Mouse (Mus musculus): Measurements from ENCODE around the gene Klc4. TPM values are rescaled to one million over a fixed set of nuclear protein-coding genes. Genes with fewer than 3 reads are reported as not detected.
A peak's percentile ranks its signal among the peaks of the same experiment; 100 is the strongest.

The Klc4 gene
- polyA plus RNA-seq, 1 experiment = 62.8 TPM

DNA sequence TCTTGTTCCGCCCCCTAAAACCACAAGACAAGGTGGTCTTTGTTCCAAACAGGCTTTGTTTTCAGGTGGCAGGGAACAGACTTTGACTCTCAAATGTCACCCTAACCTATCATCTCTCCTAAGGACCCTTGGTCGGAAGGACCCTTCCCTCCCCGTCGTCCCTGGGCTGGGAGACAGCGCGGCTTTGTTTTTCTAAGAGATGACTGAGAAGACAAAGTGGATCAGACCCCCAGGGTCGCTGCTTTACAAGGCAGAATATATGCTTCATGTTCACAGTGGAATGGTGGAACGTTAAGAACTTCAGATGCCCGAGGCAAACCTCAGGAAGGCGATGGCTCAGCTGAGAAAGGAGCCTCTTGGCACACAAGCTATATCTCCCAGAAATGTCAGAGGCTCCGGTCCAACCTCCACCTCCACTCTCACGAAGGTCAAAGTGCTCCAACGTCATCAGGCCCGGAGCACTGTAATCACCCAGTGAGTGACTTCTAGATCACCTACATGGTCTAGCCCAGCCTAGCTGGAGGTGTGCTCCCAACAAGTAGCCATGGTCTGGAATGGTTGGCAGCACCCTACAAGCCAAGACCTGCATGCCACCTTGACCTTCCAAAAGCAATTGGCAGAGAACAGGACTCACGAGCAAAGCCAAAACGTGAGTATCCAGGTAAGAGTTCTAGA, 26.0 kb downstream of the Klc4 start:
- no peak for DNase-seq
- WGBS = 60% methylated on average over 16 of the region's 16 CpGs
- TF ChIP-seq CTCF (conservative IDR thresholded peaks at IDR 0.05; ENCODE audit: insufficient read depth, insufficient read length, low read depth, low read length) = no peak
- no peak for TF ChIP-seq POLR2A (IDR thresholded peaks at IDR 0.05; ENCODE audit: low read depth, low read length)
- H3K27ac ChIP-seq (ENCODE audit: insufficient read depth, low read depth, low read length) = no peak overlapping the region
- no peaks in the 10 kb centered on the region for H3K27me3 ChIP-seq (replicated peaks; ENCODE audit: control insufficient read depth, insufficient read depth, low read length)
- no peaks in the 10 kb centered on the region for H3K36me3 ChIP-seq (ENCODE audit: control insufficient read depth, insufficient read depth, low read length)
- no peaks in the 10 kb centered on the region for H3K4me1 ChIP-seq (ENCODE audit: control insufficient read depth, insufficient read depth, low read length)
- H3K4me3 ChIP-seq (ENCODE audit: insufficient read depth, low read depth, low read length) = no peak overlapping the region

DNA sequence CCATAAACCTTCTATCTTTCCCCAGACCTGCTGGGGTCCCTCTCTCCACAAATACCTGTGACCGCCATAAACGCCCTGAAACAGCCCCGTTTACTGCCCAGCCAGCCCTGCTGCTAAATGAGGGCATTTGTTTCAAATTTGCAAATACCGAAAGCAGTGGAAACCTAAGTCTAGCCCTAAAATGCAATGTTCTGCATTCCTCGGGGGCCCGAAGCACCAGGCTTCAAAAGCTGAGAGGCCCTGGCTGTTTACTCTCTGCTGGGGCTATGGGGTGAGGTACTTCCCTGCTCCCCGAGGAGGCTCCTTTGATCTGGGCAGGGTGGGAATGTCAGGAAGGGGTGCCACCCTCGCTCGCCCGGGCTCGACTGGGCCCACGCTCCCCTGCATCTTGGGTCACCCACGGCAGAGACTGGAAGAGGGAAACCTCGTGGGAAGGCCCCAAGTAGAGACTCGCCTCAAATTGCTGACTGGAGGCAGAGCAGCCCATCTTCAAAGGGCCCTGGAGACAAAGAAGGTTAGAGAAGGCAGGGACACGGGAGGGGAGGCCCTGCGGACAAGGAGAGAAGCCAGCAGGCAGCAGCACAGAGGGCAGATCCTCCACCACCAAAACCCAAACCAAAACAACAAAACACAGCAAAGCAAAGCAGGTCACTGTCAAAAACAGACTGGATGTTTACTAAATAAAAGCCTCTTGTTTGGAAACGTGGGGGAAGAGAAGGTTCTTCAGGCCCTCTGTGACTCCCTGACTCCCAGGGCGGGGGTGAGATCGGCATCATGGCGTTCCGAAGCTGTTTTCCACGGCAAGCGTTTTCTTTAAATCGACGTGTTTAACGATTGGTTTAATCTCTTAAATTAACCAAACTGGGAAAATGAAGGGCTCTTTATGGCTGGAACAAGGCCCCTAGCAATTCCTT, 26.8 kb downstream of the Klc4 start:
- Histone ChIP-seq H3K27ac (ENCODE audit: insufficient read depth, low read depth, low read length) (peak overlapping the region; percentile 11; the same call in 1 of the 2 replicates), H3K27me3 (replicated peaks; ENCODE audit: control insufficient read depth, insufficient read depth, low read length) (no peaks in the 10 kb centered on the region), H3K36me3 (ENCODE audit: control insufficient read depth, insufficient read depth, low read length) (no peaks in the 10 kb centered on the region), H3K4me1 (ENCODE audit: control insufficient read depth, insufficient read depth, low read length) (no peaks in the 10 kb centered on the region; the same call in 1 of the 2 replicates), H3K4me3 (ENCODE audit: insufficient read depth, low read depth, low read length) (no peak overlapping the region)
- DNase-seq = no peak
- WGBS = 62% methylated on average over 27 of the region's 27 CpGs
- TF ChIP-seq CTCF (conservative IDR thresholded peaks at IDR 0.05; ENCODE audit: insufficient read depth, insufficient read length, low read depth, low read length) (no peak), POLR2A (IDR thresholded peaks at IDR 0.05; ENCODE audit: low read depth, low read length) (no peak)

DNA sequence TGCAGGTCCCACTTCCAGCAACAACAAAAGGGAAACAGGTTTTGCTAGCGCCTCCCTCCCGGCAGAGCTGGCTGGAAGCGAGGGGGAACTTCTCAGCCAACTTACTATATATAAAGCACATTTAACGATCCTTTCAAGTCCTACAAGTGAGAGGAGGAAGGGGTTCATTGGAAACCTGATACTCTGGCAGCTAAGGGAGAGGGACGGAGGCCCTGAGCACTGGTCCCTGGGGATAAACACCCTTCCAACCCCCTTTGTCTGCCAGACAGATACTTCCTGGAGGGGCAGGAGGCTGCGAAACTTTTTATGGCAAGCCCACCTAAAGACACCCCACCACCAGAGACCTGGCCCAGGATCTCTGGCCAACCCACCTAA, 27.4 kb downstream of the Klc4 start:
- Histone ChIP-seq H3K36me3 (ENCODE audit: control insufficient read depth, insufficient read depth, low read length) (no peaks in the 10 kb centered on the region), H3K4me1 (ENCODE audit: control insufficient read depth, insufficient read depth, low read length) (no peaks in the 10 kb centered on the region; the same call in 1 of the 2 replicates), H3K27ac (ENCODE audit: insufficient read depth, low read depth, low read length) (no peak overlapping the region), H3K4me3 (ENCODE audit: insufficient read depth, low read depth, low read length) (no peak overlapping the region), H3K27me3 (replicated peaks; ENCODE audit: control insufficient read depth, insufficient read depth, low read length) (no peaks in the 10 kb centered on the region)
- DNase-seq = no peak
- no peak for TF ChIP-seq POLR2A (IDR thresholded peaks at IDR 0.05; ENCODE audit: low read depth, low read length)
- TF ChIP-seq CTCF (conservative IDR thresholded peaks at IDR 0.05; ENCODE audit: insufficient read depth, insufficient read length, low read depth, low read length) = no peak
- 52% methylated on average over 6 of the region's 6 CpGs for WGBS

DNA sequence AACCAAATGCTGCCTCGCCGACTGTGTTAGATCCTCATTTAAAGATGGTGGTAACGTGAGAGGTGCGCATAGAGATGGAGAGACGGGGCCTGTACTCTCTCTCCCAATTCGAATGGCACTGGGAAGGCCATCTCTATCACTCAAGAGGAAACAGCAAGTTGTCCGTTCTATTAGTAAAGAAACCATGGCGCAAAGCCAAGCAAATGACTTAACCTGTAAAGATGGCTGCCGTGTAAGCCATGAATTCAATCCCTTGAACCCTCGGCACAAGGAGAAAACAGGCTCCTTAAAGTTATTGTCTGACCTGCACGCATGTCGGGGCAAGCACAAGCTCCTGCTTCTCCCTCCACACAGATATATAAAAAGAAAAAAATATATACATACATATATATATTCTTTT, 28.0 kb downstream of the Klc4 start:
- no peak overlapping the region for H3K27ac ChIP-seq (ENCODE audit: insufficient read depth, low read depth, low read length)
- 67% methylated on average over 12 of the region's 12 CpGs for WGBS
- H3K27me3 ChIP-seq (replicated peaks; ENCODE audit: control insufficient read depth, insufficient read depth, low read length) = no peaks in the 10 kb centered on the region
- no peak for DNase-seq
- TF ChIP-seq CTCF (conservative IDR thresholded peaks at IDR 0.05; ENCODE audit: insufficient read depth, insufficient read length, low read depth, low read length) = no peak
- TF ChIP-seq POLR2A (IDR thresholded peaks at IDR 0.05; ENCODE audit: low read depth, low read length) = no peak
- H3K4me1 ChIP-seq (ENCODE audit: control insufficient read depth, insufficient read depth, low read length) = peaks cover under 1% of the 10 kb centered on the region; the same call in 1 of the 2 replicates
- H3K4me3 ChIP-seq (ENCODE audit: insufficient read depth, low read depth, low read length) = no peak overlapping the region
- H3K36me3 ChIP-seq (ENCODE audit: control insufficient read depth, insufficient read depth, low read length) = no peaks in the 10 kb centered on the region

DNA sequence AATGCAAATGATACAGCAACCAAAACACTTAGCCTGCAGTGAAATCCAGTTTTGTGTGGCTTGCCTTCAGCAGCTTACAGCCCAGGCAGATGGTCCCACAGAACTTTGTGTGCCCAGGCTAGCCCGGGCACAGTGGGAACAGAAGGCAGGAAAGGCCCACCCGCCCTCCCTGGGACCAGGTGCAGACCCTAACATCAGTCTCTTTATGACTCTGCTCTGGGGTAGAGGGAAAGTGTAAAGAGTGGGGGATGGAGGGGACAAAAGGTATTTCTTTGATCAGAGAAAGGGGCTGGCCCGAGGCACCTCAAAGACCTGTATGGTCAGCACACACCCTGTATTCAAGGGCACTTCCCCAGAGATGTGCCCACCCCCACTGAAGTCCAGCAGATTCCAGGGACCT, 32.6 kb downstream of the Klc4 start:
- Histone ChIP-seq H3K4me1 (ENCODE audit: control insufficient read depth, insufficient read depth, low read length) (peaks cover 16% of the 10 kb centered on the region), H3K4me3 (ENCODE audit: insufficient read depth, low read depth, low read length) (no peak overlapping the region), H3K27ac (ENCODE audit: insufficient read depth, low read depth, low read length) (no peak overlapping the region), H3K36me3 (ENCODE audit: control insufficient read depth, insufficient read depth, low read length) (no peaks in the 10 kb centered on the region), H3K27me3 (replicated peaks; ENCODE audit: control insufficient read depth, insufficient read depth, low read length) (no peaks in the 10 kb centered on the region)
- TF ChIP-seq CTCF (conservative IDR thresholded peaks at IDR 0.05; ENCODE audit: insufficient read depth, insufficient read length, low read depth, low read length) (no peak), POLR2A (IDR thresholded peaks at IDR 0.05; ENCODE audit: low read depth, low read length) (no peak)
- no peak for DNase-seq
- WGBS = 30% methylated on average over 3 of the region's 3 CpGs

DNA sequence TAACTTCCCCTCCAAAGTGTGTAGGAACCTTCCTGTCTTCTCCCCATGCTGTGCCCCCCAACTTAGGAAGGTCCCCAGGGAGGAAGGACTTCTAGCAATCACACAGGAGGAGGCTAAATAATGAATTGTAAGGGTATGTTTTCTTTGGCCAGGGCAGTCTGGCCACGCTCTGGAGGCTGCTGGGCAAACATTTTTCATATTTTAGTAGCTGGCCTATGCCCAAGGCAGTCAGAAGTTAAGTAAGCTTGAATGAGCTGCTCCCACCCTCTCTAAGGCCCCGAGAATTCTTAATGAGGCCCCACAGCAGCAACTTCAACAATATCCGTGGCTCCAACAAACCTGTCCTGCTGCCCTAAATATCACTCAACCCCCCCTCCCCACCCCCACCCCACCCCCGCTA, 33.0 kb downstream of the Klc4 start:
- H3K27ac ChIP-seq (ENCODE audit: insufficient read depth, low read depth, low read length) = peak overlapping the region; percentile 84
- H3K36me3 ChIP-seq (ENCODE audit: control insufficient read depth, insufficient read depth, low read length) = no peaks in the 10 kb centered on the region
- H3K4me1 ChIP-seq (ENCODE audit: control insufficient read depth, insufficient read depth, low read length) = peaks cover 16% of the 10 kb centered on the region
- TF ChIP-seq CTCF (conservative IDR thresholded peaks at IDR 0.05; ENCODE audit: insufficient read depth, insufficient read length, low read depth, low read length) (no peak), POLR2A (IDR thresholded peaks at IDR 0.05; ENCODE audit: low read depth, low read length) (no peak)
- DNase-seq = peak; percentile 70
- no peak overlapping the region for H3K4me3 ChIP-seq (ENCODE audit: insufficient read depth, low read depth, low read length)
- 17% methylated on average over 4 of the region's 4 CpGs for WGBS
- no peaks in the 10 kb centered on the region for H3K27me3 ChIP-seq (replicated peaks; ENCODE audit: control insufficient read depth, insufficient read depth, low read length)

DNA sequence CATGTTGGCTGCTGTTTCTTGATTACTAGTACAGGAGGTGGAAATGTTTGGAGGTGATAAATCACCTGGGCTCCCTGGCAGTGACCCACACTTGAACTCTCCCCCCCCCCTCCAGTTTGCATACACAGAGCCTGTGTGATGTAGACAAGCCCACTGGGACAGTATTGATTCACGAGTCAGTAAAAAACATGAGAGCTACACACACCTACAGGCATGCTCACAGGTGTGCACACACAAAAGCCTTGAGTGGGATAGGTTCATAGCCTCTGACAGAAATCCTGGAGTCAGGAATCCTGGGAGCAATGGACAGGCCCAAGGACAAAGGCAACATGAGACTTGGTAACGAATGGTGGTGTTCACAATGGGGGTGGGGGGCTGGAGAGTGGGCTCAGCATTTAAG, 33.6 kb downstream of the Klc4 start:
- H3K27ac ChIP-seq (ENCODE audit: insufficient read depth, low read depth, low read length) = peak overlapping the region; percentile 84
- TF ChIP-seq POLR2A (IDR thresholded peaks at IDR 0.05; ENCODE audit: low read depth, low read length) (no peak), CTCF (conservative IDR thresholded peaks at IDR 0.05; ENCODE audit: insufficient read depth, insufficient read length, low read depth, low read length) (no peak)
- WGBS = 40% methylated on average over 2 of the region's 2 CpGs
- H3K27me3 ChIP-seq (replicated peaks; ENCODE audit: control insufficient read depth, insufficient read depth, low read length) = no peaks in the 10 kb centered on the region
- DNase-seq = no peak
- H3K36me3 ChIP-seq (ENCODE audit: control insufficient read depth, insufficient read depth, low read length) = no peaks in the 10 kb centered on the region
- no peak overlapping the region for H3K4me3 ChIP-seq (ENCODE audit: insufficient read depth, low read depth, low read length)
- peaks cover 16% of the 10 kb centered on the region for H3K4me1 ChIP-seq (ENCODE audit: control insufficient read depth, insufficient read depth, low read length)

Measured in kidney, adult 2 months (tissue).